In genomic region chr10:79855558-79856184, GRCm38 (mm10) we compare ENCODE assay signal across 8 mouse cellular contexts. TPM values are rescaled to one million over a fixed set of nuclear protein-coding genes. Genes with fewer than 3 reads are reported as not detected.
A peak's percentile ranks its signal among the peaks of the same experiment; 100 is the strongest.
DNase-seq lines count a peak whose midpoint lies in the region; ATAC-seq and TF ChIP-seq lines count a peak whose summit lies in the region.
"Had no signal": no experiment of that assay in that cellular context is flagged by ENCODE, and none has a peak within 500 bp of the region (broad histone marks: within the 10 kb centered on the region; RNA-seq: fewer than 3 reads in every experiment).

No protein-coding gene starts in this region.

- TF ChIP-seq POLR2A in small intestine, adult 2 months (IDR thresholded peaks at IDR 0.05; ENCODE audit: low read depth, low read length) = peak; percentile 70; the same call in 1 of the 2 replicates

- H3K4me2 ChIP-seq in hindbrain, embryonic 15.5 days = peak overlapping the region; percentile 90
- H3K4me2 ChIP-seq in liver, embryonic 12.5 days = peak overlapping the region; percentile 98

- no peak for TF ChIP-seq CTCF in small intestine, adult 2 months (IDR thresholded peaks at IDR 0.05; ENCODE audit: extremely low read depth, insufficient read length, insufficient replicate concordance, low read depth, low read length)

- no peak for ATAC-seq in hindbrain, embryonic 15.5 days (ENCODE audit: low FRiP score, low read depth)
- ATAC-seq in liver, embryonic 12.5 days = no peak

- 4% methylated on average over 10 of the region's 10 CpGs for WGBS in hindbrain, embryonic 15.5 days
- 2% methylated on average over 10 of the region's 10 CpGs for WGBS in liver, embryonic 12.5 days (ENCODE audit: insufficient replicate concordance)
- under 1% methylated on average over 10 of the region's 10 CpGs for WGBS in small intestine, adult 2 months

- H3K9me3 ChIP-seq in hindbrain, embryonic 15.5 days = no peaks in the 10 kb centered on the region
- H3K9me3 ChIP-seq in liver, embryonic 12.5 days (replicated peaks) = no peaks in the 10 kb centered on the region

- peak overlapping the region; percentile 99 for H3K27ac ChIP-seq in hindbrain, embryonic 15.5 days (replicated peaks)
- peak overlapping the region; percentile 99 for H3K27ac ChIP-seq in liver, embryonic 12.5 days
- H3K27ac ChIP-seq in small intestine, adult 2 months (ENCODE audit: insufficient read depth, low read depth, low read length) = peak overlapping the region; percentile 98

- H3K4me3 ChIP-seq in hindbrain, embryonic 15.5 days = peak overlapping the region; percentile 82
- peak overlapping the region; percentile 93 for H3K4me3 ChIP-seq in liver, embryonic 12.5 days
- H3K4me3 ChIP-seq in small intestine, adult 2 months (ENCODE audit: low read depth, low read length) = peak overlapping the region; percentile 84

- peaks cover 75% of the 10 kb centered on the region for H3K4me1 ChIP-seq in hindbrain, embryonic 15.5 days (replicated peaks)
- H3K4me1 ChIP-seq in liver, embryonic 12.5 days = peaks cover 74% of the 10 kb centered on the region
- peaks cover 51% of the 10 kb centered on the region for H3K4me1 ChIP-seq in small intestine, adult 2 months (ENCODE audit: control insufficient read depth, insufficient read depth, insufficient read length, low read length)

- peaks cover 18% of the 10 kb centered on the region for H3K36me3 ChIP-seq in hindbrain, embryonic 15.5 days
- H3K36me3 ChIP-seq in liver, embryonic 12.5 days = peaks cover 50% of the 10 kb centered on the region
- H3K36me3 ChIP-seq in small intestine, adult 2 months (ENCODE audit: control insufficient read depth, insufficient read depth, low read length) = peaks cover 42% of the 10 kb centered on the region

- H3K9ac ChIP-seq in hindbrain, embryonic 15.5 days = peak overlapping the region; percentile 92
- peak overlapping the region; percentile 97 for H3K9ac ChIP-seq in liver, embryonic 12.5 days

- no peaks in the 10 kb centered on the region for H3K27me3 ChIP-seq in hindbrain, embryonic 15.5 days
- H3K27me3 ChIP-seq in liver, embryonic 12.5 days (replicated peaks) = no peaks in the 10 kb centered on the region
- H3K27me3 ChIP-seq in small intestine, adult 2 months (ENCODE audit: control insufficient read depth, insufficient read depth, low read length) = no peaks in the 10 kb centered on the region

- peak; percentile 34 for DNase-seq in thymus, postnatal 25 days
- no peak for DNase-seq in thymus, adult 18-20 months
- DNase-seq in cerebellum, postnatal 14 days = peak; percentile 63 to 68
- no peak for DNase-seq in right cerebral cortex, adult 2 months (ENCODE audit: low spot score in 2 of 2)

RNA-seq across cellular contexts. Expression of gene Ptbp1, which starts 1.4 kb away (rescaled TPM):
- polyA plus RNA-seq in hindbrain, embryonic 15.5 days (2015; fragmentation: Nextera tagmentation; extraction: Ambion mirVana) = 74.8 and 77.1 TPM in 2 replicates
- 207 and 211 TPM in 2 replicates for polyA plus RNA-seq in liver, embryonic 12.5 days (2016; fragmentation: Nextera tagmentation; extraction: Ambion mirVana)
- polyA plus RNA-seq in small intestine, adult 2 months (2012; rRNA removed) = 150 and 285 TPM in 2 replicates

RNA-seq across cellular contexts. Expression of gene Prtn3, which starts 18.6 kb away (rescaled TPM):
- polyA plus RNA-seq in hindbrain, embryonic 15.5 days (2015; fragmentation: Nextera tagmentation; extraction: Ambion mirVana) = 11.0 and 11.3 TPM in 2 replicates
- polyA plus RNA-seq in liver, embryonic 12.5 days (2016; fragmentation: Nextera tagmentation; extraction: Ambion mirVana) = 38.4 and 38.6 TPM in 2 replicates
- 1.6 and 2.1 TPM in 2 replicates for polyA plus RNA-seq in small intestine, adult 2 months (2012; rRNA removed)

RNA-seq across cellular contexts. Expression of gene Plppr3, which starts 18.8 kb away (rescaled TPM):
- polyA plus RNA-seq in hindbrain, embryonic 15.5 days (2015; fragmentation: Nextera tagmentation; extraction: Ambion mirVana) = 383 and 417 TPM in 2 replicates
- 8.2 and 10.0 TPM in 2 replicates for polyA plus RNA-seq in liver, embryonic 12.5 days (2016; fragmentation: Nextera tagmentation; extraction: Ambion mirVana)
- 2.8 and 5.3 TPM in 2 replicates for polyA plus RNA-seq in small intestine, adult 2 months (2012; rRNA removed)

RNA-seq across cellular contexts. Expression of gene Elane, which starts 30.4 kb away (rescaled TPM):
- polyA plus RNA-seq in hindbrain, embryonic 15.5 days (2015; fragmentation: Nextera tagmentation; extraction: Ambion mirVana) = 0.16 TPM in 1 of 2 replicates, not detected in the other
- 12.1 and 15.4 TPM in 2 replicates for polyA plus RNA-seq in liver, embryonic 12.5 days (2016; fragmentation: Nextera tagmentation; extraction: Ambion mirVana)
- 0.72 TPM in 1 of 2 replicates, not detected in the other for polyA plus RNA-seq in small intestine, adult 2 months (2012; rRNA removed)
- polyA plus RNA-seq: large intestine, adult 2 months had no signal

RNA-seq across cellular contexts. Expression of gene Misp, which starts 34.9 kb away (rescaled TPM):
- 0.49 and 0.92 TPM in 2 replicates for polyA plus RNA-seq in hindbrain, embryonic 15.5 days (2015; fragmentation: Nextera tagmentation; extraction: Ambion mirVana)
- 0.49 and 0.54 TPM in 2 replicates for polyA plus RNA-seq in liver, embryonic 12.5 days (2016; fragmentation: Nextera tagmentation; extraction: Ambion mirVana)
- polyA plus RNA-seq in small intestine, adult 2 months (2012; rRNA removed) = 141 and 347 TPM in 2 replicates

Comparison
In these comparisons a context has a peak if more than half of its experiments do, and no peak if none do; other contexts are left out.
1. DNase-seq: peak in thymus, postnatal 25 days (single experiment) and cerebellum, postnatal 14 days (2 of 2); none in thymus, adult 18-20 months (0 of 2) and right cerebral cortex, adult 2 months (0 of 2).
2. RNA of gene Plppr3, which starts 18.8 kb away (polyA plus RNA-seq): 383 to 417 TPM in hindbrain, embryonic 15.5 days; 8.2 to 10.0 TPM in liver, embryonic 12.5 days and 2.8 to 5.3 TPM in small intestine, adult 2 months; every median in the first group is over 10 times any median in the second.
3. Peak in every context shown above with its lines, with median percentiles within 50 percentile points of each other: H3K27ac ChIP-seq and H3K4me3 ChIP-seq.